ENCODE assay signal across 22 mouse cellular contexts in genomic region chr13:26719146-26719715, GRCm38 (mm10). TPM values are rescaled to one million over a fixed set of nuclear protein-coding genes. Genes with fewer than 3 reads are reported as not detected.
"Had no signal": no experiment of that assay in that cellular context is flagged by ENCODE, and none has a peak within 500 bp of the region (broad histone marks: within the 10 kb centered on the region; RNA-seq: fewer than 3 reads in every experiment).

No protein-coding gene starts in this region.

- H3K9me3 ChIP-seq: neural tube, embryonic 15.5 days; stomach, embryonic 15.5 days had no signal

- H3K4me2 ChIP-seq: neural tube, embryonic 15.5 days; stomach, embryonic 15.5 days had no signal

- H3K4me3 ChIP-seq: neural tube, embryonic 15.5 days; stomach, embryonic 15.5 days had no signal

- H3K9ac ChIP-seq: neural tube, embryonic 15.5 days; stomach, embryonic 15.5 days had no signal

- H3K27ac ChIP-seq: neural tube, embryonic 15.5 days; stomach, embryonic 15.5 days; stomach, postnatal 0 days had no signal

- H3K4me1 ChIP-seq: stomach, embryonic 15.5 days had no signal

- H3K36me3 ChIP-seq: neural tube, embryonic 15.5 days; stomach, embryonic 15.5 days had no signal

- H3K27me3 ChIP-seq: neural tube, embryonic 15.5 days; stomach, embryonic 15.5 days had no signal

- DNase-seq: retina, postnatal 1 day; right cerebral cortex, adult 18-20 months; right cerebral cortex, postnatal 14 days; right cerebral cortex, postnatal 25 days; right cerebral cortex, postnatal 4 days; spleen, adult 18-20 months; thymus, adult 18-20 months; thymus, adult 2 months; thymus, postnatal 14 days; thymus, postnatal 25 days; thymus, postnatal 36 days; thymus, postnatal 4 days had no signal

RNA-seq across cellular contexts. Expression of gene Hdgfl1, which starts 50.7 kb away (rescaled TPM):
- polyA plus RNA-seq: neural tube, embryonic 14.5 days; neural tube, embryonic 15.5 days; small intestine, adult 2 months; spleen, adult 2 months; stomach, embryonic 14.5 days; stomach, embryonic 15.5 days; stomach, embryonic 16.5 days; stomach, postnatal 0 days; thymus, postnatal 0 days; urinary bladder, adult 2 months had no signal
